Mouse (Mus musculus) mammary gland, adult 2 months (tissue): Measurements from ENCODE around the gene Gm6904. TPM values are rescaled to one million over a fixed set of nuclear protein-coding genes. Genes with fewer than 3 reads are reported as not detected.

Source experiments
- polyA plus RNA-seq: library from polyadenylated mRNA; depleted of rRNA; stranded (reverse); fragments of >200 nt; gene quantifications from 2 replicates; pipeline ENCODE4 v1.2.3, GENCODE M21; 2012; ENCODE audit warnings: low replicate concordance; rRNA removed

Gm6904 gene
- polyA plus RNA-seq = 0.23 and 0.36 TPM in 2 replicates

GRCm38 (mm10) chr14:59260056-59260455 is at the start of gene Gm6904:
Gene Gm6904 (minus strand): TSS chr14:59260216.

DNA sequence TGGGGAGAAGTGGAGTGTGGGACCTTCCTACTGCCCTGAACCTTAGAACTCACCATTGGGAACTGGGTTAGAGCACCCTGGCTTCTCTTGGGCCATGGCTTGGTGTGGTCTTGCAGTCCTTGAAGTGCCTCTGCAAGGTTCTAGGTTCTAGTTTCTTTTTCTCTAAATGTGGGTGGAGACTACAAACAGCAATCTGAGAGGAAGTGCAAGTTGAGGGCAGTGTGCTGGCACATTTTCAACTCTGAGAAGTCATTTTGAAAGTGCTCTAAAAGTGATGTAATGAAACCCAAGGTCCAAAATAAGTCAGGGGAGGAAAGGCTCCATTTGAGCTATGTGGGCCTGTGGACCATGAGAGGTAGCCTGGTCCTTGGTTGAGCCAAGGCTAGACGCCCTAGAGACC is 37.4 kb upstream of the Gm6904 start, which contains the start of gene Phf11a:
Gene Phf11a, minus strand, starts transcription at position 132 of the 400 bp plus-strand sequence.

GRCm38 (mm10) chr14:59200711-59201603 is 59.1 kb downstream of the Gm6904 start, which contains the start of gene Rcbtb1:
Gene Rcbtb1 (plus strand): TSS chr14:59201209.

Other genes with a start within 250 kb of the Gm6904 start
- gene 1700129C05Rik, start 117.3 kb downstream of the Gm6904 start, polyA plus RNA-seq = not detected in 2 replicates
- gene Gm5142, start 81.5 kb downstream of the Gm6904 start, polyA plus RNA-seq = not detected in 2 replicates
- 14.9 and 18.1 TPM in 2 replicates for gene Rcbtb1, start 59.0 kb downstream of the Gm6904 start, polyA plus RNA-seq
- 2.3 and 4.0 TPM in 2 replicates for gene Phf11a, start 37.3 kb upstream of the Gm6904 start, polyA plus RNA-seq
- 2.8 and 6.1 TPM in 2 replicates for gene Phf11b, start 81.1 kb upstream of the Gm6904 start, polyA plus RNA-seq
- 7.9 and 25.1 TPM in 2 replicates for gene Phf11d, start 105.3 kb upstream of the Gm6904 start, polyA plus RNA-seq
- 0.65 and 1.7 TPM in 2 replicates for gene Phf11c, start 135.2 kb upstream of the Gm6904 start, polyA plus RNA-seq
- gene Setdb2, start 180.7 kb upstream of the Gm6904 start, polyA plus RNA-seq = 4.2 and 17.8 TPM in 2 replicates
- gene Cab39l, start 180.8 kb upstream of the Gm6904 start, polyA plus RNA-seq = 9.0 and 23.2 TPM in 2 replicates